Mouse (Mus musculus): ENCODE data around the gene Gm6899.

Gene Gm6899

DNA sequence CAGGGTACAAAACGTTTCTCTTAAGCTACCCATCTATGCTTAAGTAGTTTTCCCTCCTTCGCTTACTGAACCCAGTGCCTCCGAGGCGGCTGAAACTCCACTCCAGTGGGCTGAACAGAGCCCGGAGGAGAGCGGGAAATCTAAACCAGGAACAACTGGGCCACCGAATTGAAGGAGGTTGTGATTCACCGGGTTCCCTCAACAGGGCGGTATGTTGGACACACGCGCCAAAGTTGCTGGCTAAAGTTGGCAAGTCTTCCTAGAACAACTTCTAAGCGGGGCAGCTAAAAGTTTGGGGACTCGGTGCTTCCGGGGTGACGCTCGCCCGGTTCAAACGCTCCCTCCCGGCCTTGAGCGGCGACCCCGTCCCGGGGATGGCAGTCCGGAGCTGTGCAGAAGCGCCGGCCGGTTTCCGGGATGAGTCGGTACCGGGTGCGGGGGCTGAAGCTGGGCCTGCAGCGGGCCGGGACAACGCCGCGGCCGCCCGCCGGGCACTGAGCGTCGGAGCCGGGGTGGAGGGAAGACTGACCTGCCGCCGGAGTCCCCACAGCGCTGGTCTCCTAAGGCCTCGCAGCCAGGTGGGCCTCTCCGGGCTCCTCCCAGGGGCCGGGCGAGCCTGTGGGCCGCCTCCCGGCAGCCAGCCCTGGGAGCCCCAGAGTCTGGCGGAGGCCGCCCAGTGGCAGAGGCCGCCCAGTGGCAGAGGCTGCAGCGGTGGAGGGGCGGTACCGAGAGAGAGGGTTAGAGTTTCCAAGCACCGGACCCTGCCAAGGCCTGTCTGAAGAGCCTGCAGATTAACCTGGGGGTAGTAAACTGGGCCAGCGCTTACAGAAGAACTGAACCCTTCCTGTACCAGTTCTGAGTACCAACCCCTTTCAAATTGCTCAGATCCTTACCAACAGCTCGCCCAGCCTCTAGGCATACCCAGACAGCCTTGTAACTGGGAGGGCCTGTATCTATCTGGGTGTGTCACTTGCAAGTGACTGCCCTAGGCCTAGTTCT is at the start of gene Gm6899, which contains the start of gene Vrk2:
Gene Gm6899 (plus strand): TSS at position 181 of the 999 bp plus-strand sequence.
Gene Vrk2 (minus strand): TSS at position 939 of the 999 bp plus-strand sequence.
- peak; percentile 54 to 70 for DNase-seq

DNA sequence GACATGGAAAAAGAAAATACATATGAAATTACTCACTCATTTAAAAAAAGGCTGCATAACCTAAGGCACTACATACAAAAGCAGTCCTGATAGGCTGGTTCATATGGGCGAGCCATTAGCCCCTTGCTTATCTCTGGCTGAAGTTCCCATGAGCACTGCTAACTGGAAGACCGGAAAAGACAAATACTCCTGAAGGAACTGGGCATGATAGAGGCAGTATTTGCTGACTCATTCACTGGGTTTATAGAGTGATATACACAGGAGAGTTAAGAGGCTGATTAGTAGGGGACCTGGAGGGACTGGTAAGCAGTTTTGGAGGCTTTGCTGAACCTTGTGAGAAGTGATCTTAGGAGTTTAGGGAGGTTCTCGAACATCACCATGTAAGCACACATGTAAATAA is 41.5 kb upstream of the Gm6899 start:
- DNase-seq = no peak

DNA sequence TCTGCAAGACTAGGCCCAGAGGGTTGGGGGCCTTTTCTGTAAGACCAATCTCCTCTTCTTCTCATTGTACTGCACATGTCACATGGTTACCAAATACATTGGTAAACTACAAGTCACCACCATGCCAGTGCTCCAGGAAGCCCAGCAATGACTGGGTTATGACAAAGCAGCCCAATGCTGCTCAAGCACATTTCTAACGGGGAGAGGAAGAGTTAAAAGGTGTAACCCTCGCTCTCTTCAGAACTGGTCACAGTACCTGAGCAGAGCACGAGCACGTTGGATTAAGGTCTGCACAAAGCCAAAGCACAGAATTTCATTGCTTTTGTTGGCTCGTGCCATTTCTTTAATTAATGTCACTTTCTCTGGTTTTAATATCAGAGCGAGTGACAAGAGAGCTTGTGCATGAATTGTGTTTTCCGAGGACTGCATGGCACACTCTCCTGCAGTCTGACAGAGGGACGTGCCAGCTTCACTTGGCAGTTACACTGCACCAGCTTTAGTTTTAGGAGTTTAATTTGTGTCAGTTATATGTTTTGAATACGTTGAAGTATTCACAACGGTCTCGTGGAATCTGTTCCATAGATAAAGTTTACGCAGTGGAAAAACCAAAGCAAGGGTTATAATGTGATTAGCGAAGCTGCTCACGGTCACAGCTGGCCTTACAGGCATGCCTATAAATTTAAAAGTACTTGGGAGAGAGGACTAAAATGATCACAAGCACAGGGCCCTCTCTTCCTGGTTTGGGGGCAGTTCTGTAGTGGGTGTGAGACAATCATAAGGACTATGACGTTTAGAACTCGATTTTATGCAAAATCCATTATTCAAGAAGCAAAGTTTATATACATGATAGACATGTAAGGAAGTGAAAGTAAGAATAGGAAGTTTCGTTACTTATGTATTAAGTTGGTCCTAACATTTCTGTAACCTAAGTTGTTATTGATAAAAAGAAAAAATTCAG is 7.4 kb upstream of the Gm6899 start:
- peak; percentile 28 to 47 for DNase-seq

DNA sequence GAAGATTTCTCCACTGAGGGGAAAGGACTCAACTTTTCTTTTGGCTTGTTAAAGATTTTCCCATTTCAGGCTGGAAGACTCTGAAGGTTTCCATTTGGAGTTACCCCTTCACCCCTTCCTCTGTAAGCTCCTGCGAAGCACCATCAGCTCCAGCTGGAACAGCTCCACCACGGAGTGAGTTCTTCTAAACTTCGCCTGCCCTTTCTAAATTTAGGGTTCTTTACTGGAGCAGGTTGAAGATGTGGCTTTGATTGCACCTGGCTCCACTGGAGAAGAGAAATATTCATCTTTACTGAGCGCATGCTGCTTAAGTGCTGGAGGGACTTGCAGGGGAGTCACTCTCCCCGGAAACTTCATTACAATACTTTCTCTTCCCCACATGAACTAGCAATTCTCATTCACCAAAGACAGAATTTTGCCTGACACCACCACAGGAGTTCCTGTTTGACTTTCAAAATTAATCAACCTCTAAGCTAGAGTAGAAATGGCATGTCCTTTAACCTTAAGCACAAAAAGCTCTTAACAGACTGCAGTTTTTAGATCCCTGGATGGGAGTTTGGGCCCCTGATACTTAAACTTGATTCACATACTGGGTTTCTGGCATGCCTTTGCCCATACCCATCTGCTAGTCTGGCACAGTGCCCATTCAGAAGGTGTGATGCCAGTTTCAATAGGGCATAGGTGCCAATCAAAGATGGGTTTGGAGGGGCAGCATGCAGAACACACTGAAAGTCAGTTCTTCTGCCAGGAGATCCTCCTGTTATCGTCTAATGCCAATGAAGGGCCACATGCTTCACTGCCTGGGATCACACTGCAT is 6.5 kb upstream of the Gm6899 start:
- peak; percentile 95 to 96 for DNase-seq

DNA sequence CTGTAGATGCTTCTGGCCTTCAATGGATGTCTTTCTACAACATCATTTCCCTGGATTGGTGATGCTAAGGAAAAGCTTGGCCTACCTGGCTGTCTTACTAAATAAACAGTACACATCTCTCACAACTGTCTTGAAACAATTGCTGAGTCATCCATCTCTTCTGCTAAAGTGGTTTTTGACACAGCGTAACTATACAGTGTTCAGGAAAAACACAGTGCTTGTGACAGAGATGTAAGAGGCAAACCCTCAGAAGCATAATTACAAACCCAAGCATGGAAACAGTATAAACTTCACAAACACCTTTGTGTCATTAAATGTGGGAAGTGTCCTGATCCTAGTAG is 5.9 kb upstream of the Gm6899 start:
- no peak for DNase-seq

DNA sequence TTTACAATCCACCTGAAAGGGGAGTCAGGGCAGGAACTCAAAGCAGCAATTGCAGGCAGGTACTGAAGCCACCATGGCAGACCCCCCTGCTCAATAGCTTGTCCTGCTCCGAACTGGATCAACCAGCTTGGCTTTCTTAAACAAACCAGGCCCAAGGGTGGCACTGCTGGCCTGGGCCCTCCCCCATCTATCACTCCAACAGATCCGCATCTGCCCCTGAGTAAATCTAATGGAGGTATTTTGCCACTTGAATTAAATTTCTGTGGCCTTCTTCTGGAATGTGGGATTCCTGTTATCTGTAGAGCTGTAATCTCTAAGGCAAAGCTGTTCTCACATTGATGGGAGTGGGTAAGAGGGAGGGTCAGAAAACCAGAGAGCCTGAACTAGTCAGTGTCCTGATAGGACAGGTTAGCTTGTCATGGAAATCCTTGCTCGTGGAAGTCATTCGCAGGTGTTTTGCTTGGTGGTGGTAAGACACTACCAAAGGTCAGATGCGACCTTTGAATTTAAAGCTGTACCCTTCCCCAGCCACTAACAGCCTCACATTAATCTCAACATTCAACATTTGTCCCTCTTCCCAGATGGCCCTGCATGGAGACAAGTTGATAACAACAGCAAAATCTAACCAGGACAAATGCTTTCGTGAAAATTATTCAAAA is 517 bp upstream of the Gm6899 start:
- DNase-seq = no peak

DNA sequence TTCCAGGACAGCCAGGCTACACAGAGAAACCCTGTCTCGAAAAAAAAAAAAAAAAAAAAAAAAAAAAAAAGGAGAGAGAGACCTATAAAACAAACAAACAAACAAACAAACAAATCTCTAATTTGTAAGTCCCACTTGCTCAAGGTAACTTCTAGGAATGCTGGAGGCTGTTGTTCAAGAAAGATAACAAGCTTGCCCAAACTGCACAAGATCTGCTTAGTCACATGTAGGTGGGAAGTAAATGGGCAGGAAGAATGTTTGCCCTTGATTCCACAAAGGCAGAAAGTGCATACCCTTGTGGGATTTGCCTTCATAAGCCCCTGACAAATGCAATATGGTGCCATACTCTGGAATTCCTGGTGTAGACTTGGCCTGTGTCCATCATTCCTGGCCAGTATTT is 1.4 kb downstream of the Gm6899 start:
- no peak for DNase-seq

DNA sequence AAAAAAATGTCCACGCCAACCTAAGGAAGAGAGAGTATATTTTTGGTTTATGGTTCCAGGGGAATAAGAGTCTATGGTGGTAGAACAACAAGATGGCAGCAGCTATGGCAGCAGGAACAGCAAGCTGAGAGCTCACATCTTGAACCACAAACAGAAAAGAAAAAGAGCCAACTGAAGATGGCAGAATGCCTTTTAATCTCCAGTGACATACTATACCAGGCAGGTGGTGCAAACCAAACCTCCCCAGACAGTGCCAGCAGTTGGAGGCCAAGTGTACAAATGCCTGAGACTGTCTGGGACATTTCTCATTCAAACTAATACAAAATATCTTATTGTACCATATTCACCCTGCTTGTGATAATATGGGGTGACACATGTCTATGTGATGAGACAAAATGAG is 3.1 kb downstream of the Gm6899 start:
- DNase-seq = peak in 1 of 2 experiments; percentile 15

DNA sequence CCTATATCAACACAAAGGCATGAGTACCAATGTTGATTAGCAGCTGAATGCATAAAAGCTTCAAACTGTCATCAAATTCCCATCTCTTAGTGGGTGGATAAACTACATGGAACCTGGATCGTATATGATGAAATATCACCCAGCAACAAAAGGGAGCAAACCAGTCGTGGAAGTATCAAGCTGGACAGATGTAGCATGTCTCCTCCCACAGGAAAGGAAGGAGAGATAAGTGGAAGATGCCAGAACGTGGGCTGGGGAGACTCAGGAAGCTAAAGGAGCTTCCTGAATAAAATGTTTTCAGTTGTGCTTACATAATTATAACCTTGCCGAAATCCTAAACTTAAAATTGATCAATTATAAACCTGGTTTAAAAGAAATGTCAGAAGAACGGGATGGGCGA is 4.1 kb downstream of the Gm6899 start:
- DNase-seq = no peak

DNA sequence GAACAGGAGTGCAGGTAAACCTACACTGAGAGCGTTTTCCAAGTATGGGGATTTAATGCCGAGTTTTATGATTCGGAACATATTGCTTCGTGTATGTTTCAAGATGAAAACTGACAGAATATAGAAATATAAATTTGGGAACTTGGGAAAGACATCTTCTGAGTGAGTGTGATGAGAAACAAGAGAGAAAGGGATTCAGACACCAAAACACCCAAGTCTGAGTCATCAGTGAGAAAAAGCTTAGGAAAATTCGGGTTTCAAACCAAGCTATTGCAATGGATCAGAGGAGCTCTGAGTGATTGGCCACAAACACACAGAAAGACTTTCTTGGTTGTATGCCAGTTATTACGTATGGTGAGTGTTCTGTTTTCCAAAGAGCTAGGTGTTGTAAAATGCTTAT is 4.7 kb downstream of the Gm6899 start:
- DNase-seq = no peak

DNA sequence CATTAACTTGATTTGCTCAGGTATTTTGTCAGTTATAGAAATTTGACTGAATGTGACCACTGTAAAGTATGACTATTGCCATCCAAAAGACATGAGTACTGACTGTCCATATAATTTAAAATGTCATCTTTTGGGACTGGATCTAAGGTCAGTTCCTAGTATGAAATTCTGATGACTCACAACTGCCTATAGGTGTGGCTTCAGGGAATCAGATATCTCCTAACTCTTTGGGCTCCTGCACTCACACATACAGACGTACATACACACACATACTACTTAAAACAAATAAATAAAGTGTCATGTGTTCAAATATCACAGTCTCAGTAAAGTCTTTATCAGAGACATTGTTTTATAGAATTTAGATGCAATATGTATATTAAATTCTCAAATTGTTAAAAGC is 5.8 kb downstream of the Gm6899 start:
- no peak for DNase-seq

DNA sequence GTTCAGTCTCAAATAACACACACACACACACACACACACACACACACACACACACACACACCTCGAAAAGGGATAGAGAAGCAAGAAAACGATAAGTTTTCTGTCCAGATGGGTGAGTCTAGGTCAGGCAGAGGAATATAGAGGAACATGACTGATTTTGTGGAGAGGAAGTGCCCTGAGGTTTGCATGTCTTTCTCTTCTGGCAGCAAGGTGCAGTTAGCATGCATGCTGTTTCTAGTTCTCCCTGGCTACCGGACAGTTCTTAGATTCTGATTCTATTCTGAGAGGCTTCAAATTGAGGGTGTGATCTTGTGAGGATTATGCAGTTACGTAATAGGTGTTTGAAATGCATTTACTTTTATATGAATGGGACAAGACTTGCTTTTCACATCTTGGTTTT is 7.7 kb downstream of the Gm6899 start:
- DNase-seq = no peak

DNA sequence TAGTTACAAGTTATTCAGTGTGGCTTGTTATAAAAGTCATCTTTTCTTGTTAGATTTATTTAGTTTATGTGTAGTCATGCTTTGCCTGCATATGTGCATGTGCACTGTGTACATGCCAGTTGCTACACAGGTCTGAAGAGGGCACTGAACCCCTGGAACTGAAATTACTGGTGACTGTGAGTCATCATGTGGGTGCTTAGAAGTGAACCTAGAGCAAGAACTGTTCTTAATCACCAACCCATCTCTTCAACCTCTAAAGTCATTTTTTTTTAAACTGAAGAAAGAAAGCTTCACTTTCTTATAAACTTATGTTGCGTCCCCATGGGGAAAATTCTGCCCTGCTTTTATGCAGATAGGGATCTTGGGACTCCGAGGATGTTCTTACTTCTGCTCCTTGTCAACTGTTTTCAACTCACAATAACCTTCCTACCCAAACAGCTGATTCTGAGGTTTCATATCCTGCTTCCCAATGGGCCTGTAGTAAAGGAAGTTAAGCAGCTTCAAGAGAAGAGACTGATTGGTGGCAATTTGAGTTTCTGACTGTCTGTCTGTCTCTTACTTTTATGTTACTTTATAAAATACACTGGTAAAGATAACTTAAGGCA is 8.6 kb downstream of the Gm6899 start:
- no peak for DNase-seq

DNA sequence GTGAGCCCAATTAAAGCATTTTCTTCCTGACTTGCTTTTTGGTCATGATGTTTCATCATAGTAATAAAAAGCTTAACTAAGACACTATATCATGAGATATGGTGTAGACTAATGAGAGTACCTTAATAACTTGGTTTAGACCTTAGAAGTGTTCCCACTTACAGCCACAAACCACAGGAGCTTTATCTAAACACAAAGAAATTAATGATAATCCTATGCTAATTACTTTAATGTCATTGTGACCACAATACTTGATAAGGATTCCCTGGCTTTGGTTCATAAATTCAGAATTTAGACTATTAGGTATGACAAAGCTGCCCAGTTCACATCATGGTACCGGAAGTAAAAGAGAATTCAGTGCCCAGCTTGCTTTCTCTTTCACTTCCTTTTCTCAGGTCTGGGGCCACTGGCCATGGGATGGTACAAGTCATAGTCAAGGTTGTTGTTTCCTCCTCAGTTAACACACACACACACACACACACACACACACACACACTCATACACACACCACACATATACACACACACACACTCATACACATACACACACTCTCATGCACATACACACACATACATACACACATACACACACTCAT is 11.1 kb downstream of the Gm6899 start:
- no peak for DNase-seq

DNA sequence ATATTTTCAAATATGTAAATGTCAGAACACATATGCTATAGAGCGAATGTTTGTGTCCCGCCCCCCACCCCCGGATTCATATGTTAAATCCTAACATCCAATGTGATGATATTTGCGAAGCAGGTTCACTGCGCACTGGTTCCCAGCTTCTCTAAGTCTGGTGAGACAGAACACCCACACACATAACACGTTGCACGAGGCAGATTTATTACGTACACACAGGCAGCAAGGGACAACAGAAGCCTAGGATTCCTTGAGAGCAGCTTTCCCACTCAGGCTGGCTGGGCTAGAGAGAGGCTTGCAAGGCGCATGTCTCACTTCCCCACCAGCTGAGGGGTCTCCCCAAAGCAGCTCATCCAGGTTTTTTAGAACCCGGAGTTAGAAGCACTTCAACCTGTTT is 15.8 kb downstream of the Gm6899 start:
- DNase-seq = no peak

DNA sequence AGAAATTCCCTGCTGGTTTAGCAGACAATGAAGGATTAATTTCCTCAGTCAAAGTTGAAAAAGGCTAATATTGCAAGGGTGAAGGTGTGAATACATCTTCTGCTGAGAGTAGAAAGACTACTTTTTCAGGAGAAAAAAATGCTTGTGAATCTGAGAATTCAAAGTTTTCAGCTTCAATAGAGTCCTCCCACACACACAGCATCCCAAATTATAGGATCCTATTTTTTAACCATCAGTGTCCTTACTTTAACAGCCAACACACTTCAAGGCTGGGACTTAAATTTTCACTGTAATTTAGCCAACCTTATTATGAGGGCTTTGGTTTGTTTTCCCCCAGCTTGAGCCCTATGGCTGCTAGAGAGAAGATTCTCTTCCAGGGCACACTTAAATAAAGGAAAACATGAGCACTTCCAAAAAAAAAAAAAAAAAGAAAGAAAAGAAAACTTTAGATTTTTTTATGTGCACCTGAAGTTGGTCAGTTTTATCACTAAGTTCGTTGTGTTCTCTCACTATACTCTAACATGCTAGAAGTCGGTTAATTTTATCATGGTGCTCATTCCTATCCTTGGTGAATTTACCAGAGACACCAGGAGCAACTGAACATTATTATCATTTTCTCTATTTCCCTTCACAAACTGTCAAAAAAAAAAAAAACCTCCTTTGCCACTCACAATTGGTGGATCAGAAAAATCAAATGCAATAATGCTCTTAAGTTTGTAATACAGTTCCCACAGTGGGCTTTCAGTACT is 25.6 kb downstream of the Gm6899 start:
- DNase-seq = no peak

DNA sequence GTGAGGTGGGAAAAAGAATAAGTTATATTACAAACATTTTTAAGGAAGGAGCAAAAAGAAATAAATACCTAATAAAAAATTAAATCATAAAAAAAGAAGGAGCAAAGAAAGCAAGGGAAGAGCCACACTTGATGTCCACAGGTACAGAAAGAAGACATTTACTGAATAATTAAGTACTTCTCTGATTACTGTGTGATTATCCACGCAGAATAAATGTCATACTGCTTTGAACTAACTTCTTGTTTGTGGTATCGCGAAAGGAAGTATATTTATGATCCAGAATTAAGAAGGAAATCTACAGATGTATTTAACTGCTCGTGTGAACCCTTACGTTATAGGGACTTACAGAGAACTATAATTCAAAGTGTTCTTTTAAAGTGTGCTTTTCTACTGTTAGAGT is 29.7 kb downstream of the Gm6899 start:
- no peak for DNase-seq

DNA sequence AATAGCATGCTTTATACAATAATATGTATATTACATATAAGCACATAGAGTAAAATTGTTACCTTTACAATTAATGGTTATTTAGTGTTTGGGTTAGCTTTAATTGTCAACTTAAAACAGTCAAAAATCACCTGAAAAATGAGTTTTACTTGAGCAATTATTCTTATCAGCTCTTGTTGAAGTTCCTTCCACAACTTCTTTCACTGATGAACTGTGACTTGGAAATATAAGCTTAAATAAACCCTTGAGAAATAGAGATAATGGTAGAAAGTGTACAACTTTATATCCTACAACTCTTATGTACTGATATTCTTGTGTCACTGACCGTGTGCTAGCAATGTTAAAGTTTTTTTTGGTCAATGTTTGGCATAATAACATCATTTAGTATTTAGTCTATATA is 43.2 kb downstream of the Gm6899 start:
- DNase-seq = no peak

DNA sequence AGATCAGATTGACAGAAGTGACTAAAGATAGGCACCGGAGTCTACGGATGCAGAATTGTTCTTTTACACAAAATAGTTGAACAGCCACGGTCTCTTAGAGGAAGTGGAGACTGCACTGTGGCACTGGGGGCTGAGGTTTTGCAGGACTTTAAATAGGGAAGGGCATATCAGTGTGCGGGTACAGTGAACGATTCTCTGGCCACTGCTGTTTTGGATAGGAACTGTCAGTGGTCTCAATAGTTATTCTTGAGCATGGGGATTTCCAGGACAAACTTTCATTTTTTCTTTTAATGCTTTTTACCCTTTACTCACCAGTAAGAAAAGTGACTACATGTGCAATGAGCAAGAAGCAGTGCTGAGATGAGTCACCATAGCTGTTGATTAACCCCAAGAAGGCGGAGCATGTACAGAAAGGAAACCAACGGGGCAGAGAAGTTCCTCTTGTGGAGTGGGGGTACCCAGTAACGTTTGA is 47.3 kb downstream of the Gm6899 start:
- DNase-seq = no peak

DNA sequence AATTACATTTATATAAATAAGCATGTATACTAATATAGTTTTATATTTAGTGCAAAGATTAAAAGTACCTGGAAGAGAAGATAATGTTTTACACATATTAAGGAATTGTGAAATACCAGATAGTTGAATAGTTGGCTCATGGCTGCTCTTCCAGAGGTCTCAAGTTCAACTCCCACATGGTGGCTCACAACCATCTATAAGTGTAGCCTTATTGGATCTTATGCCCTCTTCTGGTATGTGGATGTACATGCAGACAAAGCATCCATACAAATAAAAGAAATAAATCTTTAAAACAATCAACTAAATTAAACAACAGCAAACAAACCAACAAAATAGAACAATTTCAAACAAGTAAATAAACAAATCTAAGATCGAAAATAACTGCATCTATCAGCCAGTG is 49.1 kb downstream of the Gm6899 start:
- DNase-seq = no peak

Measured in cerebellum, postnatal 10 days (tissue).